Mouse (Mus musculus) urinary bladder, postnatal 14 days (tissue): ENCODE data around the gene Gmeb2.

ENCODE experiments used
- DNase-seq: peaks from one replicate; pipeline ENCODE4 v3.0.0; 2021; ENCODE audit warnings: low spot score

Gene Gmeb2

DNA sequence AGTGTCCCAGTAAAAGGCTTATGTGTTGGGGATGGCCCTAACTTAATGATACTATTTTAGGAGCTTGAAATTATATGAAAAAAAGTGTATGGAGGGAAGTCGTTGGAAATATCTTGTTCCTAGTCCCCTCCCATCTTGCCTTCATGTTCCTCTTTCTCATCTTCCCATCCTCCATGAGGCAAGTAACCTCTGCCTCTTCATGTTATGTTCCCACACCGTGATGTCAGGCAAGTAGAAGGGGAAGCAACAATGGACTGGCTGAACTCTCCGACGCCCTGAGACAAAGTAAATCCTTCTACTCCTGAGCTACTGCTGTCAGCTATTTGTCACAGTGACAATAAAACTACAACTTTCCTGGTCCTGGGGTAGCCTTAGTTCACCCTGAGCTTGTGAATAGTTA, 13.2 kb downstream of the Gmeb2 start:
- no peak for DNase-seq

DNA sequence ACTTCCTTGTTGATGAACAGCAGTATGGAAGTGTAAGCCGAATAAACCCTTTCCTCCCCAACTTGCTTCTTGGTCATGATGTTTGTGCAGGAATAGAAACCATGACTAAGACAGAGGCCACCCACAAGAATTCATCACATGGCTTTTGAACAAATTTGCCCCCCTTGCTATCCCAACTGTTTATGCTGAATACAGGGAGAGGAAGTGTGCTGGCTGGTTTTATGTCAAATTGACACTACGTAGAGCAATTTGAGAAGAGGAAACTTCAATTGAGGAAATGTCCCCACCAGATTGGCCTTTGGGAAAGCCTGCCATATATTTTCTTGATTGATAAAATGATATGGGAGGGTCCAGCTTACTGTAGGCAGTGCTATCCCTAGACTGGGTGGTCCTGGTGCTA, 14.0 kb downstream of the Gmeb2 start:
- no peak for DNase-seq

DNA sequence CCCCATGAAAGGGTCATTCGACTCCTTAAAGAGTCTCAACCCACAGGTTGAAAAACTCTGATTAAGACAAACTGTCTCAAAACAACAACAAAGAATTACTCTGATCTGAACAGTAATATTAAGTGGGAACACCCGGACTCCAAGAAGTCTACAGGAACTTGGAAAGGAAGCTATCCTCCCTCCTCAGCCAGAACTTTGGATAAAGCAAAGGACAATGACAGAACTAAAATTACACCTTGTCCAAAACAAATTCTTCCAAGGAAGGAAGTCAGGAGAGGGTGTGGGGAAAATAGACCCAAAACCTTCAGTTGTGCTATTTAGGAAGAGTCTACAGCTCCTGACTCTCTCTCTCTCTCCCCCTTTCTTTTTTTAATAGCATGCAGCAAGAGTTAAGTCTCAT, 15.7 kb downstream of the Gmeb2 start:
- DNase-seq = no peak

DNA sequence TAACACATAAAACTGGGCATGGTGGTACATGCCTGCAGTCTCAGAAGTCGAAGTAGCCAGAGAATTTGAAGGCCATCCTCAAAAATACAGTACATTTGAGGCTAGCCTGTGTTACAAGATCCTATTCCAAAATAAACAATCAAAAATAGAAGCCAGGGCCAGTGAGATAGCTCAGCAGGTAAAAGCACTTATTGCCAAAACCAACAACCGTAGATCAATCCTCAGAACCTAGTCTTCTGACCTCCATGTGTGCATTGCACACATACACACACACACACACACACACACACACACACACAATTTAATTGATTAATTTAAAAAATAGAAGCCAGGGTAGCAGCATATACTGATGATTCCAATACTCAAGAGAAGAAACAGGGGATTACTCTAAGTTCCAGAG, 21.0 kb downstream of the Gmeb2 start:
- no peak for DNase-seq

DNA sequence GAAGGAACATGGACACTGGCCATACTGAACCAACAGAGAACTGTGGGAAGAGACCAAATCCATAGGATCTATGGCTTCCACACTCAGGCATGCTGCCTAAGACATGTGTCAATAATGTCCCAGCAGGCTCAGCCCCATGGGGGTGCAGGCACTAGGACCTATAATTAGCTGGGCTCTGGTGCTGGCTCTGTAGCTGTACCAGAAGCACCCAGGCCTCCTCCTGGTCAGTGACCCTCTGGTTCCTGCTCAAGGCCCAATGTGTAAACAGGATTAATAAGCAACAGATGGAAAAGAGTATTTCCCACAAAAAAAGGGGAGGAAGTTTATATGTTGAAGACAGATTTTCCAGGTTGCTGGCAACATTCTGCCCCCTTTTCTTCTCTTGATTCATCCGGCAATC, 34.6 kb downstream of the Gmeb2 start:
- no peak for DNase-seq

DNA sequence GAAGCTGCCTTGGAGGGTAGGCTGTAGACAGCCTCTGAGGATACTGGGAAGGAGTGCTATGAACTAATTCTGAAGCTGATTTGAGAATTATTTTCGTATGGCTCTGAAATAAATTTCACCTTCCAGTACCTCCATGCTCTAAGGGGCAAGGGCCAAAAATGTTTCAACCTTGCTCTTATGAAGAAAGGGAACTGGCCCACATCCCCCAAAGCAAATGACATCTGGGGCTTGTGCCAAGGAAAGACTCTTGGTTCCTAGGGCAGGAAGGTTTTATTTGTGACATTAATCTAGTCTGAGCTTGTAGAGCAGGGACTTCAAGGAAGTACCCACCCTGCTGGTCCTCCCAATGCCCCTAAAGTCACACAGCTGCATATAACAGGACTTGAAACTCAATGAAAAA, 36.0 kb downstream of the Gmeb2 start:
- no peak for DNase-seq

DNA sequence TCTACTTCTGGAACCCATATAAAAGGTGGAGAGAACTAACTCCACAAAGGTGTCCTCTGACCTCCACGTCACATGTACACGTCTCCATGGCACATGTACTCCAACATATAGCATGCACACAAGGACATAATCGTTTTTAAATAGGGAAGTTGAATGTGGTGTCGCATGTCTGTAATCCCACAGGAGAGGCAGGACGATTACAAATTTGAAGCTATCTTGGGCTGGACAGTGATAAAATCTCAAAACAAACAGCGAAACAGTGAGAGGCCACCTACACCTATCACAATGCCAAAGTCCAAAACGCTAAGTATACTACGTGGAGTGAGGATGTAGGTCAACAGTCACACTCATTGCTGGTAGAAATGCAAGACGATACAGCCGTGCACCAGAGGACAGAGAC, 38.6 kb downstream of the Gmeb2 start:
- no peak for DNase-seq

DNA sequence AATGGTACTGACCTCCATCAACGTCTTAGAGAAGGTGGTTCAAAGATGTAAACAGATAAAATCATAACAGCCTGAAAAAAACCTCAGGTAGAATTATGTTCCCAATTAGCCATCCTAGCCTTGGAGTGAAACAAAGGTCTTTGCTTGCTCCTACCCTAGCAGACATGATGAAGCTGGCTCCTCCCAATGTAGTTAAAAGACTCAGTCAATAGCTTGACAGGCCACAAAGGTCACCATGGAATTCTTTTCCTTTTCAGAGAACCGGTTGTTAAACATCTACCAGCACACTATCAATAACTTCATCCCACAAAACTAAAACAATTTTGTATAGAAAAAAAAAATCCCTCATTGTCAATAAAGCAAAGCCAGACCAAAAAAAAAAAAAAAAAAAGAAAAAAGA, 42.8 kb downstream of the Gmeb2 start:
- DNase-seq = no peak

DNA sequence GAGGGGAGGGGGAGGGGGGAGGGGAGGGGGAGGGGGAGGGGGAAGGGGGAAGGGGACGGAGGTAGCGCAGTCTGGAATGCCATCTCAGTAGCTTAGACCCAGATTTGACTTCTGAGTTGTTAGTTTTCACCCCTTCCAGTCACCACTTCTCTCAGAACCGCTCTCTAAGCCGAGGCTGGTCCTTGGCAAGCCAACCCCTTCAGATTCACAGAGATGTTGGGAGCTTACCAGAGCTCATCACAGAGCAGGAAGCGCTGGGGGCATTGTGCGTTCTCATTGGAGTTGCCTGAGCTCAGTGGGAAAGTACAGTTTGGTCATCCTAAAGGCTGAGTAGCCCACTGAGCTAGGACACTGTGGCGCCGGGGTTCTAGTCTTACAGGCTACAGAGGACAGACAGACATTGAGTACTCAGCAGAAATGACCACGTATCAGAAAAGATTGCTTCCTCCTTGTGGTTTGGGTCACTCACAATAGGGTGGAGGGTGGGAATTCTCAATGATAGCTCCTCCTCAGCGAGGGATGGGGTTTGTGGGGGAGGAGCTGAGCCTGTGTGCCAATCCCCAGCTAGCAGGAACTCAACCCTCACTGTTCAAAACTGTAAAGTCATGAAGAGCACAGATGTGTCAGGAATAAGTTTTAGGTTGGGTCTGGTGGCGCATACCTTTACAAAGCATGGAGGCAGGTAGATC, 44.0 kb downstream of the Gmeb2 start:
- DNase-seq = peak; percentile 41

DNA sequence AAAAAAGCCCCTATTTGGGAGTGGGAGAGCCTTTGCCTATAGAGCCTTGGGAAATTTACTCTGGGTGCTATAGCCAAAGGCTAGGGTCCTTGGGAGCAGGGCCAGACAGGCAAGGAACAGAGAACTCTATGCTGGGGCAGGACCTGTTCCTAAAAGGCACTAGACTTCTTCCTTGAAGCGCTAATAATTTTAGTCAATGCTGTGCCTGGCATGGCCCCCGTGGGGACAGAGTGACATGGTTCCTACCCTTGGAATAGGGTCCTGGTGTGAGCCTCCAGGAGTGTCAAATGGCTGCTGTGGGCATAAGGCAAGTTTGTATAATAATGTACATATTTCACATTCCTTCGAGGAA, 45.5 kb downstream of the Gmeb2 start:
- no peak for DNase-seq

DNA sequence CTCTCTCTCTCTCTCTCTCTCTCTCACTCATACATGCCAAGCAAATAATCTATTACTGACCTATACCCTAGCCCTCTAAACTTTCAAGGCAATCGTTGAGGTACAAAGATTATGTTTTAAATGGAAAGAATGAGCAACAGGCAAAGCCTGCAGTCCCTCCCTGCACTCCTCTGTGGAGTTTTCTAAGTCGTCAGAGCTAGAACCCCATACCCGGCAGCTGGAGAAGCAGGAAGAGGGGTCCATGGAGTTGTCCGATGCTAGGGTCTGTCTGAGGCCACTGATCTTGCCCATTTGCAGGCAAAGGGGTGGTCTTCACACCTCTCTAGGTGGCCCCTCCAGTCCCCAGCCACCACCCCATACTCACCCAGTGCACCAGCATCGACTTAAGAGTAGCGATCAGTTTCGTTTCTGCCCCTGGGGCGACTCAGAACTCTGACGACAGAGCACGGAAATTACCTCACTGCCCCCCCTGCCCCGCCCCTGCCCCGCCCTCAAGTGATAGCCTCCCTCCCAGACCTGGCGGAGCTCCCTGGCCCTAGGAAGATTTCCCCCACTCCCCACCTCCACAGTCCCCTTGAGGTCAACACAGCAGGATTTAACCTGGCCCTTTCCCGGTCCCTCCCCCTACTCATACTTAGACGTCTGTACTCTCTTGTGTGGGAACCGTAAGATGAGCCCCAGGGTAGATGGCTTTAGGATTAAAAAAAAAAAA, 46.1 kb downstream of the Gmeb2 start, which contains the start of gene Helz2:
Gene Helz2, minus strand, starts transcription at position 426 of the 712 bp plus-strand sequence.
- DNase-seq = peak; percentile 34

DNA sequence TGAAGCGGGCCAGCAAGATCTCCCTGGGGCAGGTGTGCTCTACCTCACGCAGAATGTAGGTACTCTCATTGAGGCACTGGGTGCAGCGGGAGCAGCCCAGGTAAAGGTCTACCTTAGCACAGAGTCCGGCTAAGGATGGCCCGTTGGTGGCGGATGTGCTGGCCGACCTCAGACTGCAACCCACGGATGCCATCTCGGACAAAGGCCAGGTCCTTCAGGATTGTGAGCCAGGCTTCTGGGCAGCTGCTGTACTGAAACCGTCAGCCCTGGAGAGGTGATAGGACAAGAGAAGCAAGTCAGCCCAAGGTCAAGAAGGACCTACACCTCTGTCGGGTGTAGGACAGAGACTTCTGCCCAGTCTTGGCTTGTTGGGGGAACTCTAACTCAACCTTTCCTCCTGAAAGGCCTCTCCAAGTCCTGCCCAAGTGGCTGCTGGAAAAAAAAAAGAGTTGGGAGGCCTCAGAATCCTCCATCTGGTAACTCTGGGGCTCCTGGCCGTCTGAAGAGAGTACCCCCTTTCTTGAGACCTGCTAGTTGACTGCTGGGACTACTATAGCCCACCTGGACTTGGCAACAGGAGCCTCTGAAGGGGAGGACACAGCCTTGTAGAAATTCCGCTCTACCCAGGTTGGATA, 46.9 kb downstream of the Gmeb2 start:
- DNase-seq = no peak

DNA sequence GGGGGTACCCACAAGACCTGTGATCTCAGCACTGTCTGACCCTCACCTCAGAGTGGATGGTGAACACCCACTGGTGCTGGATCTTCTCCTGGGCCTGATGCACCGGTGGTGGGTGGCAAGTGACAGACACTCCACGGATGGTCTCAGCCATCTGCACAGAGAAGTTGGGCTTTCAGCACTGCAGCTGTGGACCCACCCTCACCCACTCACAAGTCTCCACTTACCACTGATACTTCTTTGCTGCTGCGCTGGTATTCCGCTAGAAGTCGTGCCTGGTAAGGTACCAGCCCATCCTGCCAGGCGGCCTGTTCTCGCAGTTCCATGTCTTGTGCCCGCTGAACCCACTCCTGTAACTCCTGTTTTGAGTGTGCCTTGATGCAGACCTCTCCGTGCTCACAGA, 48.6 kb downstream of the Gmeb2 start:
- no peak for DNase-seq

DNA sequence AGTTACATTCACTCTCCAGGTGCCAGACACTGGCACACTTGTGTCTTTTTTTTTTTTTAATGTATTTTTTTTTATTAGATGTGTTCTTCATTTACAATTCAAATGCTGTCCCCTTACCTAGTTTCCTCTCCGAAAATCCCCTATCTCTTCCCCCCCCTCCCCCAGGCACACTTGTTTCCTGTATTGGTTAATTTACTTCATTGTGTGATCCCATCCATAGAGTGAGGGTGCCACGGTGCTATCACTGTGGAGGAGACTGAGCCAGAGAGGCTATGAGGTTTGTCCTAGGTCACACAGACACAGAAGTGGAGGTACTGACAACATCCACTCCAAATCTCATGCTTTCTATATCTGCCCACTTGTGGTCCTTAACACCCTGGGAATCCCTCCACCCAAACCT, 49.0 kb downstream of the Gmeb2 start:
- no peak for DNase-seq

DNA sequence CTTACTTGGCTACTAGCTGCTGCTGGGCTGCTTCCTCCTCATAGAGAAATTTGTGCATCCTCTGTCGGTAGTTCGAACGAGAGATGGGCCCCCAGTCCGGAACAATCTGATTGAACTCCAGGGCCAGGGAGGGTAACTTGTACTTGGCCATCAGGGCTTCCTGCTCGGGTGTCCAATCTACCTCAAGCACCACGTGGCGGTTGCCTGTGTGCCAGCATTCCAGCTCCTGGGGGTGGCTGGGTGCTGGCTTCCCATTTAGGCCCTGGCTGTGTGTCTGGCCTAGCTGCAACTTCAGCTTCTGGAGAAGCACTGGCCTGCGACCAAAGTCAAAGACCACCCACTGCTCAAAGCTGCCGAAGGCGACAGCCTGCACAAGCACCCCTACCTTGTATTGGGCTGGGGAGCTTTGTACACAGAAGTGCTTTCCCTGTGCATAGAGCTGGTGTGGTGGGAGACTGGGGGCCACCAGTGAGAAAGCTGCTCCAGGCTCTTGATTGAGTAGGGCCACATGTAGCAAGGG, 49.7 kb downstream of the Gmeb2 start:
- no peak for DNase-seq

DNA sequence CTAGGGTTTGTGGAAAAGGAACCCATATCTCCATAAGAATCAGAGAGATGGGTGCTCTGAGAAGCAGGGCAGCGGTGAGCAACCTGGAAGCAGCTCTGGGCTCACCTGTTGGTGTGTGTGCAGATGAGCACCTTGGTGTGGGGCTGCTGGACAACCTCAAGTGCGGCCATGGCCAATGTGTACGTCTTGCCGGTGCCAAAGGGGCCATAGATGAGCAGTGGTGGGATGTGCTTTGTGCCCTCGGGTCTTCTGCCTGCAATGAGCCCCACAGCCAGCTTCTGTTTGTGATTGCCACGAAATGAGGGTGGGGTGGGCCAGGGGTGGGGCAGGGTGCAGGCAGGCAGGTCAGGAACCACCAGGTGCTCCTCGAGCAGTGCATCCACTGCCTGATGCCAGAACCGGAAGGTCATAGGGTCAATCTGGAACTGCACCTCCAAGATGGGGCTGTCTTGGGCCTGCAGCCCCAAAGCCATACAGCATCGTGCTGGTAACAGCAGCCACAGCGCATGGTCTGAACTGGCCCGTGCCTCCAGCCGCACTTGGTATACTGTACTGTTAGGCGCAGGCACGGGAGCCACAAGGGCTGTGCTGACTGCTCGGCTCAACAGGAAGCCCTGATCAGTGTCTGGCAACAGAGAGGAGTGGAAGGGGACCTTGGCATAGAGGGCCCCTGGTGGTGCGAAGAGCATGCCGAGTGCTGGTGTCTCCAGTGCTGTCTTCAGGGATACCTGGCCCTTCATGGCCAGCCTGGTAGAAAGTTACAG, 50.4 kb downstream of the Gmeb2 start:
- no peak for DNase-seq

DNA sequence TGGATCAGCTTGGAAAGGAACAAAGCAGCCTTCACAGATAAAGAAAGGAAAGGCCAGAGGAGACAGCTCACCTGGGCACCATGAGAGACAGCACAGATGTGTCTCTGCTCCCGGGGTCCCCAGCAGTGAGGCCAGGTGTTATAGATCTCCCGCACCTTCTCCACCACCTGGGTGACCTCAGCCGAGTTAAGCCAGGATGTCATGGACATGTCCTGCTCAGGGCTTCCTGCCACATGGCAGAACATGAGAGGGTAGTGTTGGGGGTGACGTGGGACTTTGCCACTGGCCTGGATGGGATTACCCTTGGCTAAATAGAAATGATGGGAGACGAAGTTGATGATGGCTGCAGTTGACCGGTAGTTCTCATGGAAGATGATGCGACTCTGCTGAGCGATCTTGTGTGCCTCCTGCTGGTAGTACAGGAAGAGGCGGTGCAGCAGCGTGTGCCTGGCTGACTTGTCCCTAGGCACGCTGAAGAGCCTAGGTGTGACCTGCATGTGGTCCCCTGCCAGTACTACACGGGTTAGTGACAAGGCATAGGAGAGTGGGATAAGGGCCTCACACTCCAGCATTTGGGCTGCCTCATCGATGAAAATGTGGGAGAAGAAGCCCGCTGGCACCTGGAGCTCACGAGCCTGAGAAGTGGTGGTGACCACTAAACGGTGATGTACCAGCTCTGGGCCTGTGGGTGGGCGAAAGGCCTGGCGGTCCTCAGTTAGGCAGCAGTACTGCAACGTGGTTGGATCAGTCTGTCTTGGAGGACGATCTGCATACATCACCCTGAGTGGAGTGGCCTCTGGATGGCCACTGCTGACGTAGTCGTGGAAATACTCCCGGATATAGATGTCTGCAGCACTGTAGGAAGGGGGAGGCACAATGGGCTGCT, 51.9 kb downstream of the Gmeb2 start:
- no peak for DNase-seq

DNA sequence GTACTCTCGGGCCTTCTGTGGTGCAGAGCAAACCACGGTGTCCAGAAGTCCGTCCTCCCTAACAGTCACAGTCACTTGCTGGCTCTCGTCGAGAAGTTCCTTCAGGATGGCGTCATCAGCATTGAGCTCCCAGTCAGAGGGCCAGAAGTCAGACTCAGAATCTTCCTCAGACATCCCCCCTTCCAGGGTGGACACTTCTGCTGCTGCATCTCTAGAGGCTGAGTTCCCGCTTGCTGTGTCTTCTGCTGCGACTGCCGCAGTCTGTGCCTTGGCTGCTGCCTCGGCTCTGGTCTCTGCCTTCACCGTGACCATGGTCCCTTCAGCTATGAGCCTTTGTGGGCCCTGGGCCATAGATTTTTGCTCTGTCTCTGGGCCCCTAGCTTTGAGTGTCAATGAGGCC, 53.2 kb downstream of the Gmeb2 start:
- no peak for DNase-seq

DNA sequence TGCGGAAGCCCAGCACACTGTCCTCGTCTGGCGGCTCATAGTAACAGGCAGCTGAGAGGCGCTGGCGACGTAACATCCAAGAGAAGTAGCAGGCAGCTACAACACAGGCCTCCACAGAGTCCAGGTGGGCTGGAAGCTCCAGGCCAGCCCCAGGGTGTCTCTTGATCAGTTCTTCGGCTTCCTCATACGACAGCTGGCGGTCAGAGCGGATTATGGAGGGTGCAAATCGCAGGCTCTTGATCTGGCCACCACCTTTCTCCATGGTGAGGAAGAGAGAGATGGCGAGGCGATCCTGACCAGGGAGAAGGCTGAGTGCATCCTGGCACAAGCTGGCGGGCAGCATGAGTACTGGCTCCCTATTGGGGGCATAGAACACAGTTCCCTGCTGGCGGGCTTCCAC, 54.4 kb downstream of the Gmeb2 start:
- DNase-seq = no peak

DNA sequence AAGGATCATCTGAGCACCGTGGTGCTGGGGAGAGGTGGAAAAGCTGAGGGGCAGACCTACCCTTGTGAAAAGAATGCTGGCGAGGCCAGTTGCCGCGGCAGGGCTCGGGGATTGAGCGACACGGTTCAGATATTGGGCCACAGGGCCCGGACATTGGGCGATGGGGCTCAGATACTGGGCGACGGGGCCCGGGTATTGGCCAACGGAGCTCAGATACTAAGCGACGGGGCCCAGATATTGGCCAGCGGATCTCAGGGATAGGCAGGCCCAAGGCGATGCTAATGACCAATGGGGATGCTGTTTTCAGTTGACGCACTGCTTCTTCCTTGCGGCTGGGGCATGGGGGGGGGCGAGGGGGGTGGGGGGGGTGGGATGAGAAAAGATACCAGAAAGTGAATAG, 56.7 kb downstream of the Gmeb2 start:
- DNase-seq = no peak

DNA sequence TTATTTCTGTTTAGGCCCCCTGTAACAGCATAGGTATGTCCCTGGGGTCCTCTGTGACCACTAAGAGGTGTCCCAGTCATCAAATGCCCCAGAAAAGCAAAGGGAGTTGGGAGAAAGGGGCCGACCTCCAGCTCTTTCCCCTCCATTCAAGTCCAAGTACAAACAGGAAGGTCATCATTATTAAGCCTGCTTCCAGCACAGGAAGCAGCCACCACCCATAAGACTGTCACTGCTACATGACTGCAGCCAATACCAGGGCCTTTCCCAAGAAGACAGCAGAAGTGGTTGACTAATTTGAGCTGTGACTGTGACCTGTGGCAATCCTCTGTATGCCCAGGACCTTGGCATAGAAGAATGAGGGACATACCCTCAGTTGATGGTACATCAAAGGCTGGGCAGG, 59.5 kb downstream of the Gmeb2 start:
- DNase-seq = no peak

DNA sequence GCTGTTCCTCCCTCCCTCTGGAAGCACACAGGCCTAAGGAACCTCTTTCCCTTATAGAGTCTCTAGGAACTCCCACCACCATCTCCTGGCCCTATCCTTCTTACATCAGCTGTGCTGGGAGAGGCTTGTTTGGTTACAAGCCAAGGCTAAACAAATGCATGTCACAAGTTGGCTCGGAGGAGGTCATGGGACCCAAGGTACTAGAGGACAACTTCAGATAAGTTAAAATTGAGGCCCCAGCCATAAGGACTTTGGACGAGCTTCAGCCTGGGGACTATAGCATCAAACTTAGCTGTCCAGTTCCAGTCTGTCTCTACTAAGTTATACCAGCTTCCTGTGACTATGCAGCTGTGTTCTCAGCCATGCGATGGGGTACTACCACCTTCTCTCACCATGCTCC, 60.7 kb downstream of the Gmeb2 start:
- no peak for DNase-seq
